14 mouse cellular contexts compared by ENCODE assay signal in the genomic region with DNA sequence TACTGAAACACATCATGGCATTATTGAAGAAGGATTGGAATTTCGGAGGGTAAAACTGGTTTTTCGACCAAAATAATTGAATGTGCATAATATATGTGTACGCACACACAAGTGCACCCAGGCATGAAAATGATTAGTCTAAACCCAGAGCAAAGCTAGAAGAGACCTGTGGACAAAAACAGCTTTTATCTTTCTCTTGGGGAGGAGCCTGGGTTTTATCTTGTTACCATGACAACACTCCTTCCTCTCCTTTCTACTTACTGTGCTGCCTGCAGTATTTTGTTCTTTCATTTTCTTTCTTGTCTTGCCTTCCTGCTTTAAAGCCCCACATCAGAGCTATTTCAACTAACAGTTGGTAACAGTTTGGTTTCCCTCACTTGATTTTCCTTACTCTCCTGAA.
DNase-seq lines count a peak whose midpoint lies in the region; ATAC-seq lines count a peak whose summit lies in the region.
"Had no signal": no experiment of that assay in that cellular context is flagged by ENCODE, and none has a peak within 500 bp of the region (broad histone marks: within the 10 kb centered on the region; RNA-seq: fewer than 3 reads in every experiment).

No protein-coding gene starts in this region.

- peak; percentile 24 for DNase-seq in hindbrain, embryonic 14.5 days (ENCODE audit: low spot score)
- DNase-seq in cerebellum, adult 18-20 months, result no peak
- DNase-seq: adrenal gland, adult 8-10 months; heart, postnatal 4 days; layer of hippocampus, postnatal 36 days had no signal

- no peaks in the 10 kb centered on the region for H3K36me3 ChIP-seq in hindbrain, embryonic 14.5 days (replicated peaks; ENCODE audit: control insufficient read depth, insufficient read depth)
- H3K36me3 ChIP-seq in hindbrain, embryonic 13.5 days, result no peaks in the 10 kb centered on the region
- no peaks in the 10 kb centered on the region for H3K36me3 ChIP-seq in forebrain, embryonic 13.5 days (ENCODE audit: poor library complexity, severe bottlenecking)
- H3K36me3 ChIP-seq in midbrain, embryonic 13.5 days, result no peaks in the 10 kb centered on the region
- no peaks in the 10 kb centered on the region for H3K36me3 ChIP-seq in heart, embryonic 12.5 days
- H3K36me3 ChIP-seq: limb, embryonic 15.5 days had no signal

- H3K4me2 ChIP-seq in hindbrain, embryonic 14.5 days (replicated peaks), result no peak overlapping the region; the same call in 1 of the 2 replicates
- H3K4me2 ChIP-seq in hindbrain, embryonic 13.5 days, result no peak overlapping the region
- H3K4me2 ChIP-seq in forebrain, embryonic 13.5 days, result peak overlapping the region; percentile 24; the same call in 1 of the 2 replicates
- H3K4me2 ChIP-seq in midbrain, embryonic 13.5 days (replicated peaks), result no peak overlapping the region
- H3K4me2 ChIP-seq in heart, embryonic 12.5 days, result no peak overlapping the region
- H3K4me2 ChIP-seq: limb, embryonic 15.5 days had no signal

- peak overlapping the region; percentile 43; the same call in 1 of the 2 replicates for H3K27ac ChIP-seq in hindbrain, embryonic 14.5 days
- no peak overlapping the region for H3K27ac ChIP-seq in hindbrain, embryonic 13.5 days
- peak overlapping the region; percentile 44; the same call in 1 of the 2 replicates for H3K27ac ChIP-seq in forebrain, embryonic 13.5 days
- peak overlapping the region; percentile 56; the same call in 1 of the 2 replicates for H3K27ac ChIP-seq in midbrain, embryonic 13.5 days
- no peak overlapping the region for H3K27ac ChIP-seq in heart, embryonic 12.5 days (ENCODE audit: poor library complexity, severe bottlenecking)
- H3K27ac ChIP-seq: kidney, postnatal 0 days; limb, embryonic 15.5 days had no signal

- H3K27me3 ChIP-seq in hindbrain, embryonic 14.5 days (ENCODE audit: control insufficient read depth, insufficient read depth, low read length), result no peaks in the 10 kb centered on the region
- H3K27me3 ChIP-seq in hindbrain, embryonic 13.5 days, result no peaks in the 10 kb centered on the region
- no peaks in the 10 kb centered on the region for H3K27me3 ChIP-seq in forebrain, embryonic 13.5 days
- H3K27me3 ChIP-seq in midbrain, embryonic 13.5 days, result no peaks in the 10 kb centered on the region
- H3K27me3 ChIP-seq in heart, embryonic 12.5 days (replicated peaks), result no peaks in the 10 kb centered on the region
- H3K27me3 ChIP-seq: limb, embryonic 15.5 days had no signal

- 0 out of 2 replicates have a peak, but pooled peaks cover 5% of the 10 kb centered on the region for H3K4me1 ChIP-seq in hindbrain, embryonic 14.5 days (replicated peaks; ENCODE audit: control insufficient read depth, insufficient read depth, low read length)
- H3K4me1 ChIP-seq in hindbrain, embryonic 13.5 days (replicated peaks), result no peaks in the 10 kb centered on the region
- 0 out of 2 replicates have a peak, but pooled peaks cover 4% of the 10 kb centered on the region for H3K4me1 ChIP-seq in forebrain, embryonic 13.5 days
- H3K4me1 ChIP-seq in midbrain, embryonic 13.5 days (replicated peaks), result no peaks in the 10 kb centered on the region
- H3K4me1 ChIP-seq in heart, embryonic 12.5 days (replicated peaks), result no peaks in the 10 kb centered on the region
- H3K4me1 ChIP-seq: limb, embryonic 15.5 days had no signal

- H3K9me3 ChIP-seq in hindbrain, embryonic 14.5 days (ENCODE audit: control insufficient read depth, low read length), result no peaks in the 10 kb centered on the region
- no peaks in the 10 kb centered on the region for H3K9me3 ChIP-seq in hindbrain, embryonic 13.5 days
- H3K9me3 ChIP-seq in forebrain, embryonic 13.5 days (replicated peaks), result no peaks in the 10 kb centered on the region
- H3K9me3 ChIP-seq in midbrain, embryonic 13.5 days, result no peaks in the 10 kb centered on the region
- no peaks in the 10 kb centered on the region for H3K9me3 ChIP-seq in heart, embryonic 12.5 days (replicated peaks)
- H3K9me3 ChIP-seq: limb, embryonic 15.5 days had no signal

- H3K9ac ChIP-seq in hindbrain, embryonic 14.5 days, result no peak overlapping the region
- H3K9ac ChIP-seq in hindbrain, embryonic 13.5 days, result no peak overlapping the region
- H3K9ac ChIP-seq in forebrain, embryonic 13.5 days, result no peak overlapping the region
- H3K9ac ChIP-seq in midbrain, embryonic 13.5 days (replicated peaks), result no peak overlapping the region
- no peak overlapping the region for H3K9ac ChIP-seq in heart, embryonic 12.5 days
- H3K9ac ChIP-seq: limb, embryonic 15.5 days had no signal

- ATAC-seq in hindbrain, embryonic 14.5 days (ENCODE audit: low FRiP score), result no peak
- ATAC-seq in hindbrain, embryonic 13.5 days (ENCODE audit: low FRiP score), result no peak
- peak; percentile 98 for ATAC-seq in CD4-positive, CD25-positive, alpha-beta regulatory T cell, adult 4 months
- ATAC-seq in forebrain, embryonic 13.5 days, result peak; percentile 82
- peak; percentile 77 for ATAC-seq in midbrain, embryonic 13.5 days
- no peak for ATAC-seq in heart, embryonic 12.5 days (ENCODE audit: insufficient number of reproducible peaks, low FRiP score)
- ATAC-seq in erythroblast, adult 5-6 weeks (replicated peaks; ENCODE audit: low FRiP score, poor library complexity, severe bottlenecking), result no peak
- ATAC-seq: lung, postnatal 0 days had no signal

- 50% methylated on average over 3 of the region's 3 CpGs for WGBS in hindbrain, embryonic 14.5 days
- 42% methylated on average over 3 of the region's 3 CpGs for WGBS in hindbrain, embryonic 13.5 days
- WGBS in forebrain, embryonic 13.5 days, result 35% methylated on average over 3 of the region's 3 CpGs
- 41% methylated on average over 3 of the region's 3 CpGs for WGBS in midbrain, embryonic 13.5 days
- WGBS in heart, embryonic 12.5 days, result 73% methylated on average over 3 of the region's 3 CpGs

- H3K4me3 ChIP-seq in hindbrain, embryonic 14.5 days (replicated peaks; ENCODE audit: low read length), result no peak overlapping the region
- no peak overlapping the region for H3K4me3 ChIP-seq in hindbrain, embryonic 13.5 days
- H3K4me3 ChIP-seq in forebrain, embryonic 13.5 days, result no peak overlapping the region
- H3K4me3 ChIP-seq in midbrain, embryonic 13.5 days (replicated peaks), result no peak overlapping the region
- no peak overlapping the region for H3K4me3 ChIP-seq in heart, embryonic 12.5 days
- H3K4me3 ChIP-seq: limb, embryonic 15.5 days had no signal

Comparison
In these comparisons a context has a peak if more than half of its experiments do, and no peak if none do; other contexts are left out.
1. H3K27ac ChIP-seq: peak in hindbrain, embryonic 14.5 days (single experiment), forebrain, embryonic 13.5 days (single experiment) and midbrain, embryonic 13.5 days (single experiment); none in hindbrain, embryonic 13.5 days (single experiment) and heart, embryonic 12.5 days (single experiment).
2. ATAC-seq: peak in CD4-positive, CD25-positive, alpha-beta regulatory T cell, adult 4 months (single experiment), forebrain, embryonic 13.5 days (single experiment) and midbrain, embryonic 13.5 days (single experiment); none in hindbrain, embryonic 14.5 days (single experiment), hindbrain, embryonic 13.5 days (single experiment), heart, embryonic 12.5 days (single experiment) and erythroblast, adult 5-6 weeks (single experiment).